Mouse (Mus musculus) cerebellum, adult 2 months (tissue): ENCODE measurements at regions not wholly inside any gene's neighbourhood (a gene's known extent, or its start where the extent isn't known, plus 50 kb on each side); places are given as distances from the start of the nearest gene placed in this dataset.

Experiments used
- DNase-seq, 2 experiments: peaks; one replicate each; pipeline ENCODE4 v3.0.0; 2021
- H3K27ac ChIP-seq: fragments of 200-500 bp; 2 replicates; pipeline ENCODE4 v1.5.1; 2012; ENCODE audit warnings: low read length, control low read depth, inconsistent platforms; ENCODE audit not compliant: insufficient read depth
- H3K27me3 ChIP-seq: fragments of 200-500 bp; 2 replicates; pipeline ENCODE4 v1.6.1; 2012; ENCODE audit warnings: inconsistent platforms, mild to moderate bottlenecking, low read length, moderate library complexity; ENCODE audit not compliant: control insufficient read depth, insufficient read depth
- H3K4me1 ChIP-seq: fragments of 200-500 bp; 2 replicates; pipeline ENCODE4 v1.6.1; 2011; ENCODE audit warnings: low read length; ENCODE audit not compliant: control insufficient read depth, insufficient read depth
- H3K4me3 ChIP-seq: fragments of 200-500 bp; replicated peaks from 2 replicates; pipeline ENCODE3; 2011; ENCODE audit warnings: mild to moderate bottlenecking, low read depth, low read length, control low read depth; ENCODE audit not compliant: insufficient read depth
- CTCF ChIP-seq: fragments of 200-500 bp; IDR thresholded peaks from 2 replicates; pipeline ENCODE4 v1.5.1; 2011; ENCODE audit warnings: low read depth, mild to moderate bottlenecking, control low read depth, low read length, moderate library complexity, borderline replicate concordance; ENCODE audit not compliant: insufficient read depth
- POLR2A ChIP-seq: fragments of 200-500 bp; IDR thresholded peaks from 2 replicates; pipeline ENCODE4 v1.6.1; 2011; ENCODE audit warnings: low read length, control low read depth, borderline replicate concordance; ENCODE audit not compliant: insufficient read depth
- WGBS: fragments of 180-500 bp; shearing (Covaris S2); methylation state at CpG from one replicate; pipeline ENCODE4 v1.1.7; 2018; 5-methylcytosine and 5-hydroxymethylcytosine counted together

DNA sequence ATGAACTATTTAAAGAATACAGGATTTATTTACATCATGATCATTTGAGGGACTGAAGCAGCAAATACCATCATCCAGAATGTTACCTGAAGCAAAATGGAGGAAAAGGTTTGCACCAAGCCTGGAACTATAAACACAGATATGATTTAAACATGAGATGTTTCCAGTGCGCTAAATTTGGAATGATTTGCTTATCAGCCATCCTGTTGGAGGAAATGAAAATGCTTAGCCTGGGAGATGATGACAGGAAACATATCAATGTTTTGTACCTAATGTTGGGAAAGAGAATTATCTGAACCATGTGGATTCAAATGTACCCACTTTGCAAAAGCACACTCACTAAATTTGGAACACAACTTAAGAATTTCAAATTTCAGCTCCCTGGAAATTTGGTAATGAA lies 149.3 kb downstream of the Adgra3 start:
- DNase-seq: no peak
- Histone ChIP-seq H3K27ac (no peak overlapping the region), H3K4me3 (no peak overlapping the region), H3K4me1 (no peaks in the 10 kb centered on the region), H3K27me3 (no peaks in the 10 kb centered on the region)
- TF ChIP-seq CTCF (no peak), POLR2A (no peak)
- 96% methylated on average over 1 of the region's 1 CpGs for WGBS

DNA sequence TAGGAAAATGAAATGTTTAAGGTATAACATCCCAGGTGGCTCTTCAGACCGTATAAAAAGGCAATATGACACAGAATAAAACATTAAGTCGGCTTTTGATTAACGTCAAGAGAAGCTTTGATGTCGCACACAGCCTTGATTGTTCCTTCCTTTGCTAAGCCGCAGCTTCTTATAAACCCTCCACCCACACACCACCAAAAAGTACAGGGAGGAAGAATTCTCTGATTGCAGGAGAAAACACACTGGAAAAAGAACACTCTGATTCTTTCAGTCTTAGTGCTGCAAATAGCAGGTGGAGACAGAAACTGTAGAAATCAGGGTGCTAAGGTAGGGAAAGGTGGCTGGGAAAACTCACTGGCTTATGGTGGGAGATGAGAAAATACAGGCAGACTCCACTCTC lies 162.7 kb downstream of the Adgra3 start:
- H3K27ac ChIP-seq: no peak overlapping the region
- no peak for DNase-seq
- TF ChIP-seq CTCF (no peak), POLR2A (no peak)
- no peaks in the 10 kb centered on the region for H3K4me1 ChIP-seq
- H3K27me3 ChIP-seq: no peaks in the 10 kb centered on the region
- WGBS: 88% methylated on average over 5 of the region's 5 CpGs
- H3K4me3 ChIP-seq: no peak overlapping the region

DNA sequence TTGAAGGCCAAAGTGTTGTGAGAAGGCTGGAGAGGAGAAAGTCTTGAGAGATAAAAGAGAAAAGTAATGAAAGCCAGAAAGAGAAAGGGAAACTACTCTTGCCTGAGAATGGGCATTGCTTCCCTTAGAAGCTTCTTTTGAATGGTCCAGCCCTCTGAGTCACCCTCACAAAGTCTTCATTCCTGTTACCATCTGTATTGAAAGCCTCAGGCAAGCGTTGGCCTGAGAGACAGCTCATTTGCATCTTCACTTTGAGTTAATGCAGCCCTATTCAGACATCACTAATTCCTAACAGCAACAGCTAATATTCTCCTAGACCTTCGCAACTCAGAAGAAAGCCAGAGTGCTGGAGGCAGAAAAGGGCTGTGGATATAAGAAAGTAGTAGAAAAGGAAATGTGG lies 178.4 kb downstream of the Adgra3 start:
- Histone ChIP-seq H3K27ac (no peak overlapping the region), H3K4me3 (no peak overlapping the region), H3K27me3 (no peaks in the 10 kb centered on the region), H3K4me1 (no peaks in the 10 kb centered on the region)
- 71% methylated on average over 2 of the region's 2 CpGs for WGBS
- DNase-seq: no peak
- TF ChIP-seq CTCF (no peak), POLR2A (no peak)

GRCm38 (mm10) chr5:49876240-49876639 lies 182.6 kb downstream of the Adgra3 start:
- WGBS: 27% methylated on average over 1 of the region's 1 CpGs
- TF ChIP-seq CTCF (no peak), POLR2A (no peak)
- Histone ChIP-seq H3K27ac (no peak overlapping the region), H3K27me3 (no peaks in the 10 kb centered on the region), H3K4me3 (no peak overlapping the region), H3K4me1 (no peaks in the 10 kb centered on the region)
- no peak for DNase-seq

DNA sequence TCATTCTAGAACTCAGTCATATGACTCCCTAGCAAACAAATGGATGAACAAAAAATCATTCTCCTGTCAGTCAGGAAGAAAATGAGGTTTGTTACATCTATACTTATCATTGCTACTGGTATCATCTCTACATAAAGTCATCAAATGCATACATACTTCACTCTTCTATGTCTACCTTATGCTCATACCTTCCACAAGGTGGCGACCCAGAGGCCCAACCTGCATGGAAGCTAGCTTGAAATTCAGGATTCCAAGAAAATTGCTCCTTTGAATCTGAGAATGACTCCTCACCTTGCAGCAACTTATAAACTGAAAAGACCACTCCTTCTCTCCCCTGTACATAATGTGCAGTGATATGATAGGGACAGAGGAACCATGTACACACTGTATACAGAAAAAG lies 201.6 kb downstream of the Adgra3 start:
- Histone ChIP-seq H3K4me3 (no peak overlapping the region), H3K27me3 (no peaks in the 10 kb centered on the region), H3K4me1 (no peaks in the 10 kb centered on the region), H3K27ac (no peak overlapping the region)
- TF ChIP-seq POLR2A (no peak), CTCF (peak; percentile 41; the same call in 1 of the 2 replicates)
- peak; percentile 23 to 26 for DNase-seq
- 52% methylated on average over 1 of the region's 1 CpGs for WGBS

DNA sequence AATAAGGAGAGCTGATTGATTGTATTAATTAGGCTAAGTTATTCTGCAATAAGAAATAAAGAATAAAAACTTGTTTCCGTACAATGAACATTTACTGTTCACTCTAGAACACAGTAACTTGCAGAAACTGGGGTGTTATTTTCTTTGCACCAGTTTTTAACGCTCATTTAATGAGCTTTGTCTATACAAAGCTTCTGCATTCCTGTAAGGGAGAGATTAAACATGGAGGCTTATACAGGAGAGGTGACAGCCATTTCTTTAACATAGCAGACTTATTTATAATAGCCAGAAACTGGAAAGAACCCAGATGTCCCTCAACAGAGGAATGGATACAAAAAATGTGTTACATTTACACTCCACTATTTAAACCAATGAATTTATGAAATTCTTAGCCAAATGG lies 202.8 kb downstream of the Adgra3 start:
- Histone ChIP-seq H3K27ac (no peak overlapping the region), H3K27me3 (no peaks in the 10 kb centered on the region), H3K4me1 (no peaks in the 10 kb centered on the region), H3K4me3 (no peak overlapping the region)
- TF ChIP-seq POLR2A (no peak), CTCF (no peak)
- no peak for DNase-seq
- WGBS: 94% methylated on average over 2 of the region's 2 CpGs

DNA sequence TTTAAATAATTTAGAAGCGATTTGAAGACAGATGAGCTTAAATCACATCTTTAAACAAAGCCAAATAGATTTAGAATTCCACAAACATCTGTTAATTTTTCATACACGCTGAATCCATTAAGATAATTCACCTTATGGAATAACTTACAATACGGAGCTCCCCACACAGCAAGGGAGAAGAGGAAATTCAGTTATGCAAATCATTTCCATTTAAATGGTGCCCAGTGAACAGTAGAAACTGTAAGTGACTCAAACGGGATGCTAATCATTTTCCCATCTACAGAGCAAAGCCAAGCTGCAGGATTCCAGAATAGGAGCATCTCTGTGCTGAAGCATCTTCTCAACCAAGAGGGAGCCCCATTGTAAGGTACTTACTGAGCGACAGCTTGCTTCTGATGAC lies 210.1 kb downstream of the Adgra3 start:
- H3K27me3 ChIP-seq: no peaks in the 10 kb centered on the region
- 45% methylated on average over 5 of the region's 5 CpGs for WGBS
- DNase-seq: no peak
- no peak overlapping the region for H3K4me3 ChIP-seq
- H3K4me1 ChIP-seq: no peaks in the 10 kb centered on the region; the same call in 1 of the 2 replicates
- TF ChIP-seq POLR2A (no peak), CTCF (no peak)
- H3K27ac ChIP-seq: 0 out of 2 replicates have a peak overlapping the region, but pooled peaks have one; percentile 26

DNA sequence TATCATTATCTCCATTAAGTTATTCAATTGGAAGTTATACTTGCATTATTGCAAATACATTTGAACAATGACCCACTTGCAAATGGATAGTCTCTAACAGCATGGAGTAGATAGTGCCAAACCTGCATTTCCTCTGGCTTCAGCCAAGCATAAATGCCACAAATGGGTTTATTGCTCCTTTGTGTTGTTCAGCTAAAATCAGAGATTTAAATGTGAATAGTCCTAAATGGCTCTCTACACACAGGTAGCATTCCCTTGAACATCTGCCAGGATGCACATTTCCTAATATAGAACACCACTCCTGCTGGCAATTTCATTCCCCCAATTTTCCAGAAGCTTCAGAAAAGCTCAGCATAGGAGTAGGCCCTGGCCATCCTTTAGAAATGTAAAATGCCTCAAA lies 210.6 kb downstream of the Adgra3 start:
- peak; percentile 33 to 84 for DNase-seq
- H3K27ac ChIP-seq: no peak overlapping the region
- no peaks in the 10 kb centered on the region; the same call in 1 of the 2 replicates for H3K4me1 ChIP-seq
- H3K4me3 ChIP-seq: no peak overlapping the region
- no peak for TF ChIP-seq POLR2A
- no peak for TF ChIP-seq CTCF
- H3K27me3 ChIP-seq: no peaks in the 10 kb centered on the region

- no peaks in the 10 kb centered on the region for H3K27me3 ChIP-seq
- peaks cover 26% of the 10 kb centered on the region; the same call in 1 of the 2 replicates for H3K4me1 ChIP-seq
- WGBS: 90% methylated on average over 5 of the region's 5 CpGs
- H3K4me3 ChIP-seq: no peak overlapping the region
- TF ChIP-seq POLR2A (no peak), CTCF (no peak)
- no peak overlapping the region for H3K27ac ChIP-seq
- no peak for DNase-seq
Observed at GRCm38 (mm10) chr5:49818832-49819231, 240.0 kb downstream of the Adgra3 start.

DNA sequence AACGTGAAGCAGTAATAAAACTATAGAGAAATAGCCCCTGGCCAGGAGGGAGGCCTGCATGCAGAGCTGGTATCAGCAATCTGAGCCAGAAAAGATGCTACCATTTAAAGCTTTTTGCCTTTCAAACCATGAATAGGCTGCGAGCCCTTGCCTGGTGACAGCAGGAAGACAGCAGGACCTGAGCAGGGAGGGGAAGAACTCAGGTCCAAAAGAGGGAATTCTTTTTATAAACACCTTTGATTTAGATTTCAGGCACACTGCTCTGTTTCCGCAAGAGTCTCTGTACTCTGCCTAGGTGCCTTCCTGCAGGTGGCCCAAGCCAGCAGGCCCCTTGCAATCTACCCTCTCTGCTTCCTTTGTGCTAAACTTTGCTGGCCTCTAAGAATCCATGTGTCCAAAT lies 242.1 kb downstream of the Adgra3 start:
- no peaks in the 10 kb centered on the region for H3K27me3 ChIP-seq
- TF ChIP-seq POLR2A: no peak
- TF ChIP-seq CTCF: no peak
- WGBS: 14% methylated on average over 3 of the region's 3 CpGs
- peak overlapping the region; percentile 78; the same call in 1 of the 2 replicates for H3K27ac ChIP-seq
- peaks cover 26% of the 10 kb centered on the region for H3K4me1 ChIP-seq
- peak; percentile 75 to 92 for DNase-seq
- no peak overlapping the region for H3K4me3 ChIP-seq
